Mouse (Mus musculus): Measurements from ENCODE around the gene Nphp1. TPM values are rescaled to one million over a fixed set of nuclear protein-coding genes. Genes with fewer than 3 reads are reported as not detected.

Nphp1 gene
- total RNA-seq, 4 experiments from 2014 or later, result 20.6 to 21.7 (median 21.2) TPM

Other genes starting within 250 kb of the Nphp1 start
- gene Prom2, start 247.4 kb downstream of the Nphp1 start, total RNA-seq (2022), result under 1 TPM in 3 of 4 experiments, not detected in 1; 0.09 to 0.39 (median 0.18) TPM
- 1 to 10 TPM; 7.1 to 8.6 (median 7.8) TPM for gene Zfp661, start 201.8 kb downstream of the Nphp1 start, total RNA-seq (2022)
- gene Mrps5, start 201.7 kb downstream of the Nphp1 start, total RNA-seq (2022), result 100 to 1,000 TPM in 2 of 4 experiments, 10 to 100 TPM in 2; 88.6 to 107 (median 96.5) TPM
- gene Mal, start 132.2 kb downstream of the Nphp1 start, total RNA-seq (2022), result 100 to 1,000 TPM in 1 of 4 experiments, 10 to 100 TPM in 3; 85.6 to 103 (median 87.1) TPM
- 1 to 10 TPM in 1 of 4 experiments, under 1 TPM in 3; 0.54 to 1.1 (median 0.86) TPM for gene Mall, start 59.0 kb downstream of the Nphp1 start, total RNA-seq (2022)
- gene Mtln, start 3.6 kb upstream of the Nphp1 start, total RNA-seq (2022), result 10 to 100 TPM; 36.7 to 53.4 (median 48.4) TPM
- gene Bub1, start 43.0 kb upstream of the Nphp1 start, total RNA-seq (2022), result under 1 TPM in 2 of 4 experiments, not detected in 2; 0.25 to 0.99 TPM
- gene Acoxl, start 50.0 kb upstream of the Nphp1 start, total RNA-seq (2022), result not detected